Mouse (Mus musculus) forebrain, postnatal 0 days (tissue): ENCODE measurements around the gene 4921501E09Rik. TPM values are rescaled to one million over a fixed set of nuclear protein-coding genes. Genes with fewer than 3 reads are reported as not detected.

Experiments
- ATAC-seq: fragments of 200-750 bp; cut with Nextera tagmentation; 2 replicates; pipeline ENCODE4 v1.8.0; 2017; ENCODE audit warnings: mild to moderate bottlenecking, moderate library complexity
- DNase-seq: peaks from one replicate; pipeline ENCODE4 v3.0.0-alpha.2; 2015
- H3K27ac ChIP-seq: fragments of 300-500 bp; sonication (generic); 2 replicates; pipeline ENCODE4 v1.5.1; 2014; ENCODE audit warnings: low read depth, mild to moderate bottlenecking, antibody characterized with exemption, low read length, moderate library complexity, mixed read lengths
- H3K27me3 ChIP-seq: fragments of 300-500 bp; sonication (generic); 2 replicates; pipeline ENCODE4 v1.6.1; 2014; ENCODE audit warnings: mild to moderate bottlenecking, low read length, mixed read lengths; ENCODE audit not compliant: insufficient read depth
- H3K36me3 ChIP-seq: fragments of 300-500 bp; sonication (generic); 2 replicates; pipeline ENCODE4 v1.6.1; 2014; ENCODE audit warnings: mild to moderate bottlenecking, moderate library complexity; ENCODE audit not compliant: insufficient read depth
- H3K4me1 ChIP-seq: fragments of 300-500 bp; sonication (generic); 2 replicates; pipeline ENCODE4 v1.6.1; 2014; ENCODE audit warnings: antibody characterized with exemption; ENCODE audit not compliant: insufficient read depth
- H3K4me2 ChIP-seq: fragments of 300-500 bp; sonication (generic); 2 replicates; pipeline ENCODE4 v1.6.1; 2014; ENCODE audit warnings: low read depth, mild to moderate bottlenecking, moderate library complexity
- H3K4me3 ChIP-seq: fragments of 300-500 bp; sonication (generic); 2 replicates; pipeline ENCODE4 v1.5.1; 2014; ENCODE audit warnings: low read depth, low read length, mixed read lengths
- H3K9ac ChIP-seq: fragments of 300-500 bp; sonication (generic); 2 replicates; pipeline ENCODE4 v1.6.1; 2014; ENCODE audit warnings: mild to moderate bottlenecking
- H3K9me3 ChIP-seq: fragments of 300-500 bp; sonication (generic); 2 replicates; pipeline ENCODE4 v1.6.1; 2016; ENCODE audit warnings: low read length
- CTCF ChIP-seq: sonication (generic); IDR thresholded peaks from 2 replicates; pipeline ENCODE4 v1.5.1; 2016; ENCODE audit warnings: antibody characterized with exemption, control low read depth, low read depth
- WGBS: fragments of 180-500 bp; shearing (Covaris S2); extraction: QIAGEN DNeasy Blood & Tissue Kit; methylation state at CpG from one replicate; pipeline ENCODE4 v1.1.7; 2014; 5-methylcytosine and 5-hydroxymethylcytosine counted together
- polyA plus RNA-seq: library from polyadenylated mRNA; unstranded; fragments of >200 nt; fragmentation: Nextera tagmentation; extraction: Ambion mirVana; gene quantifications from 2 replicates; pipeline ENCODE4 v1.2.1, GENCODE M21; 2015
- total RNA-seq: library from RNA; depleted of rRNA; stranded (reverse); fragments of >200 nt; gene quantifications from 2 replicates; pipeline ENCODE4 v1.2.3, GENCODE M21; 2014; rRNA removed

The 4921501E09Rik gene
- total RNA-seq (not detected in 2 replicates), polyA plus RNA-seq (not detected in 2 replicates)

DNA sequence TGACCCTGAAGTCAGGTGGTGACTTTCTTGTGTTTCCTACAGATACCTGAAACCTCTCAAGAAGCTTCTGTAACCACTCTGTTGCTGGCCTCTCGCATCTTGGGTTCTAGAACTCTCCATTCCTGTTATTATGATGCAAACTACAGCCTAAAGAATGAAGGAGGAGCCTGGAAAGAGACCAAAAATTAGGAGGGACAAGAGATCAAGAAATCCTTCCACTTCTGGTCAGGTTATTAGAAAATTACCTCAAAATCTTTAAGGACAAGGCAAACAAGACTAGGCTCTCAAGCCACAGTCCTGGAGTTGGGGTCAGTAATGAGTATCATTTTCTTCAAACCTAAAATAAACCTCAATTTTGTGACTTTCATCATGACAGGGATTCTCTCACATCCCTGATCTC lies at the start of gene 4921501E09Rik:
Gene 4921501E09Rik, minus strand, starts transcription at position 101 of the 400 bp plus-strand sequence.
- DNase-seq: no peak
- no peak for ATAC-seq
- 41% methylated on average over 1 of the region's 1 CpGs for WGBS
- no peaks in the 10 kb centered on the region for H3K9me3 ChIP-seq
- H3K4me3 ChIP-seq: no peak within 1 kb of the TSS
- H3K27me3 ChIP-seq: no peaks in the 10 kb centered on the region
- H3K36me3 ChIP-seq: no peaks in the 10 kb centered on the region
- no peak for TF ChIP-seq CTCF
- H3K4me2 ChIP-seq: no peak within 1 kb of the TSS
- no peak within 1 kb of the TSS for H3K9ac ChIP-seq
- H3K27ac ChIP-seq: no peak within 1 kb of the TSS
- H3K4me1 ChIP-seq: no peaks in the 10 kb centered on the region

DNA sequence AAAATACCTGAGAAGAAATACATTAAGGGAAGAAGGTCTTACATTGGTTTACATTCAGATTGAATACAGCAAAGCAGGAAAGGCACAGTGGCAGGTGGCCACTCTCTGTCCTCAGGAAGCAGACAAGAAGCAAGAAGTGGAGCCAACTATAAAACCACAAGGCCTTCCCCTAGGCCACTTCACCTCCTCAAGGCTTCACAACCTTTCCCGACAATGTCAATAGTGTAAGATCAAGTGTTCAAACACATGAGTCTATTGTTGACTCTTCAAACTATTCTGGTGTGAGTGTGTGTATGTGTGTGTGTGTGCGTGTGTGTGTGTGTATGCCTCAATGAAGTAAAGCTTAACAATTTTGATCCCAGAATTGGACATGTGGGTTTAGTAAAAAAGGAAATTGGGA lies 29.5 kb upstream of the 4921501E09Rik start:
- TF ChIP-seq CTCF: no peak
- no peak for ATAC-seq
- 0 out of 2 replicates have a peak, but pooled peaks cover 5% of the 10 kb centered on the region for H3K36me3 ChIP-seq
- H3K9ac ChIP-seq: no peak overlapping the region
- no peaks in the 10 kb centered on the region for H3K27me3 ChIP-seq
- H3K4me2 ChIP-seq: no peak overlapping the region
- DNase-seq: no peak
- no peak overlapping the region for H3K4me3 ChIP-seq
- 86% methylated on average over 2 of the region's 2 CpGs for WGBS
- peaks cover 12% of the 10 kb centered on the region; the same call in 1 of the 2 replicates for H3K4me1 ChIP-seq
- H3K27ac ChIP-seq: no peak overlapping the region
- H3K9me3 ChIP-seq: no peaks in the 10 kb centered on the region

DNA sequence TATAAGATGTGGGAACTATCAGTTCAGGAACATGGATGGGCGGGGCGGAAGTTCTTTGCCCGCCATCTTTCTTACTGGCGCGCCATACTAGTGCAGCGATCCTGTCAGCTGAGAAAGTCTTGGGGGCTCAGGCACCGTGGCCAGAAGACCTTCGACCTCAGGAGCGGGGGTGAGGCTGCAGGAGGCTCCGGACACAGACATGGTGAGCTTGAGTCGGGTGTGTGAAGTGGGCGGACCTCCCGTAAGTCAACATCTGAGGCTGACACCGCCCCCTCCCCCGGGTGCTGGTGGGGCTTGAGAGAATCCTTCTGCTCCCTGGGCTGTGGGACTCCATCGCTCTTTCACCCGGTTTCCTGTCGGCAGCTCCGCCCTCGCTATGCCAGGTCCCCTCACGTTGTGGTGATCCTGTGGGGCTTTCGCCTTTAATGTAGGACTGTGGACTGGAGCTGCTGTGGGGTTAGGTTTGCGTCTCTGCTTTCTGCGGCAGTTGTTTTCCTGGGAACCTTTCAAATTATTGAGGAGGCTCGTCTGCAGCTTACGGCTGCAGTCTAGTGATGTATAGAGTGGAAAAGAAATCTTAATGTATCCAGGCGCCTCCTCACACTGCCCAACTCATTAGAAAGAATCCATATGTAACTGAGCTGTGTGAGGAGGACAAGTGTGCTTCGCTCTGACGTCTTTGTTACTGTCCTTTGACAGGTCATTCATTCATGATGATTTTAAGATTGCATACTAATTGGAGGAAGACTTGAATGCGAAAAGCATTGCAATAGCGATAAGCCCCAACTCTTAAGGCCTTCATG lies 24.7 kb upstream of the 4921501E09Rik start:
- H3K27me3 ChIP-seq: no peaks in the 10 kb centered on the region
- no peaks in the 10 kb centered on the region for H3K9me3 ChIP-seq
- WGBS: 1% methylated on average over 31 of the region's 31 CpGs
- H3K4me2 ChIP-seq: peak overlapping the region; percentile 67
- ATAC-seq: peak; percentile 81
- 0 out of 2 replicates have a peak, but pooled peaks cover 5% of the 10 kb centered on the region for H3K36me3 ChIP-seq
- peaks cover 16% of the 10 kb centered on the region for H3K4me1 ChIP-seq
- peak overlapping the region; percentile 77 for H3K4me3 ChIP-seq
- DNase-seq: peak; percentile 84
- peak overlapping the region; percentile 91 for H3K27ac ChIP-seq
- TF ChIP-seq CTCF: no peak
- peak overlapping the region; percentile 83 for H3K9ac ChIP-seq

DNA sequence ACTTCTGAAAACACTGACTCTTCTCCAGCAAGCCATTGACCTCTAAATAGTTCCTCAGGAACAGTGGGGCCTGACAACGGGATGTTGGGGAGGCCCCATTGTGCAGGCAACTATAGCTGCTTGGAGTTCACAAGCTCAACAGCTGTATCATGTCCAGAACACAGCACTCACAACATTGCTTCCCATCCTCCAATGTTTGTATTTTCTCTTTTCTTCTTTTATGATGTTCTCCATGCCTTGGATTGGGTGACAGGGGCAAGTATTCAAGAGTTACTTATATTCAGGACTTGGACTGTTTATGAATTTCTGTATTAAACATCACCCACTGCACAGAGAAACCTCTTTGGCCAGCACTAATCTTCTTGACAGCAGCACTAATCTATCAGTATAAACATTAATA lies 23.8 kb upstream of the 4921501E09Rik start:
- H3K4me2 ChIP-seq: no peak overlapping the region
- ATAC-seq: no peak
- no peak overlapping the region for H3K4me3 ChIP-seq
- H3K4me1 ChIP-seq: peaks cover 16% of the 10 kb centered on the region
- 0 out of 2 replicates have a peak, but pooled peaks cover 5% of the 10 kb centered on the region for H3K36me3 ChIP-seq
- no peak for DNase-seq
- TF ChIP-seq CTCF: no peak
- H3K9ac ChIP-seq: no peak overlapping the region
- H3K27ac ChIP-seq: no peak overlapping the region
- H3K9me3 ChIP-seq: no peaks in the 10 kb centered on the region
- H3K27me3 ChIP-seq: no peaks in the 10 kb centered on the region
- WGBS: 91% methylated on average over 1 of the region's 1 CpGs

GRCm38 (mm10) chr17:33089220-33089949 lies 21.5 kb upstream of the 4921501E09Rik start, which contains the start of gene Zfp563:
TSS of gene Zfp563 (plus strand) at chr17:33089310.
- Histone ChIP-seq H3K4me1 (peaks cover 12% of the 10 kb centered on the region), H3K4me3 (peak within 1 kb of the TSS; percentile 67), H3K4me2 (peak within 1 kb of the TSS; percentile 76), H3K27me3 (no peaks in the 10 kb centered on the region), H3K9me3 (no peaks in the 10 kb centered on the region), H3K9ac (peak within 1 kb of the TSS; percentile 73), H3K36me3 (no peaks in the 10 kb centered on the region), H3K27ac (peak within 1 kb of the TSS; percentile 83)
- 4% methylated on average over 34 of the region's 34 CpGs for WGBS
- peak; percentile 12; the same call in 1 of the 2 replicates for TF ChIP-seq CTCF
- ATAC-seq (peak; percentile 90), DNase-seq (peak; percentile 94)

- Histone ChIP-seq H3K4me3 (no peak overlapping the region), H3K27ac (no peak overlapping the region), H3K9ac (no peak overlapping the region), H3K4me2 (no peak overlapping the region), H3K4me1 (no peaks in the 10 kb centered on the region), H3K27me3 (no peaks in the 10 kb centered on the region), H3K36me3 (no peaks in the 10 kb centered on the region), H3K9me3 (no peaks in the 10 kb centered on the region)
- WGBS: 0% methylated on average over 1 of the region's 1 CpGs
- TF ChIP-seq CTCF: no peak
- ATAC-seq: no peak
- DNase-seq: no peak
Observed at GRCm38 (mm10) chr17:33063001-33063400, 4.9 kb downstream of the 4921501E09Rik start.
